Mouse (Mus musculus) myocyte (in vitro differentiated cells): ENCODE measurements around the gene Nsun2.

ENCODE experiments used
- CEBPB ChIP-seq: IDR thresholded peaks from 2 replicates; pipeline ENCODE4 v1.6.1; 2011; ENCODE audit warnings: mild to moderate bottlenecking, moderate library complexity; ENCODE audit not compliant: poor library complexity, insufficient read depth, severe bottlenecking
- E2F4 ChIP-seq: IDR thresholded peaks from one replicate; pipeline ENCODE4 v1.6.1; 2011; ENCODE audit warnings: mild to moderate bottlenecking, control low read depth, moderate library complexity; ENCODE audit not compliant: insufficient read depth
- MAX ChIP-seq: IDR thresholded peaks from one replicate; pipeline ENCODE4 v1.6.1; 2011; ENCODE audit warnings: low read depth, mild to moderate bottlenecking, control low read depth
- MYOD1 ChIP-seq, 3 experiments: IDR thresholded peaks; one replicate each; pipeline ENCODE4 v1.6.1; 2011; ENCODE audit warnings: control low read depth in 2 of 3, low read depth in 2 of 3, mild to moderate bottlenecking in 2 of 3, moderate library complexity in 1 of 3; ENCODE audit not compliant: insufficient read length in 2 of 3, control insufficient read depth in 1 of 3
- MYOG ChIP-seq, 3 experiments: IDR thresholded peaks; one replicate each; pipeline ENCODE4 v1.6.1; 2011; ENCODE audit warnings: control low read depth in 2 of 3, low read depth in 2 of 3, mild to moderate bottlenecking in 2 of 3; ENCODE audit not compliant: insufficient read length in 2 of 3, control insufficient read depth in 1 of 3, insufficient read depth in 1 of 3
- POLR2A ChIP-seq: IDR thresholded peaks from one replicate; pipeline ENCODE4 v1.6.1; 2011; ENCODE audit warnings: low read depth, mild to moderate bottlenecking, control low read depth, moderate library complexity; ENCODE audit not compliant: insufficient read length
- POLR2AphosphoS2 ChIP-seq: IDR thresholded peaks from one replicate; pipeline ENCODE4 v1.6.1; 2011; ENCODE audit warnings: low read depth, control low read depth; ENCODE audit not compliant: insufficient read length
- REST ChIP-seq: IDR thresholded peaks from one replicate; pipeline ENCODE4 v1.6.1; 2011; ENCODE audit warnings: mild to moderate bottlenecking, control low read depth, moderate library complexity; ENCODE audit not compliant: insufficient read depth, insufficient read length
- TCF12 ChIP-seq: IDR thresholded peaks from one replicate; pipeline ENCODE4 v1.6.1; 2011; ENCODE audit warnings: mild to moderate bottlenecking, control low read depth; ENCODE audit not compliant: poor library complexity, insufficient read depth, severe bottlenecking
- TCF3 ChIP-seq: IDR thresholded peaks from one replicate; pipeline ENCODE4 v1.6.1; 2011; ENCODE audit warnings: low read depth, control low read depth; ENCODE audit not compliant: insufficient read length
- USF1 ChIP-seq: IDR thresholded peaks from one replicate; pipeline ENCODE4 v1.6.1; 2011; ENCODE audit warnings: low read depth, mild to moderate bottlenecking, control low read depth, moderate library complexity

- TF ChIP-seq USF1, result no peak
- TF ChIP-seq POLR2A, result no peak
- no peak for TF ChIP-seq MAX
- TF ChIP-seq POLR2AphosphoS2, result no peak
- TF ChIP-seq MYOD1 (IDR thresholded peaks at IDR 0.05; ENCODE audit: control insufficient read depth in 1 of 3, insufficient read length in 2 of 3, low read depth in 2 of 3), result no peak
- TF ChIP-seq TCF12, result no peak
- TF ChIP-seq TCF3, result no peak
- TF ChIP-seq REST, result no peak
- TF ChIP-seq CEBPB, result no peak
- TF ChIP-seq E2F4, result no peak
- no peak for TF ChIP-seq MYOG (IDR thresholded peaks at IDR 0.05; ENCODE audit: control insufficient read depth in 1 of 3, insufficient read depth in 1 of 3, insufficient read length in 2 of 3, low read depth in 2 of 3)
Measured at GRCm38 (mm10) chr13:69627941-69628340, 94.4 kb downstream of the Nsun2 start.
